Mouse (Mus musculus) ovary, postnatal 36 days (tissue): Measurements from ENCODE around the gene Stk11.

Experiments used
- DNase-seq: peaks from one replicate; pipeline ENCODE4 v3.0.0; 2022; ENCODE audit warnings: low spot score, mixed read lengths

Gene Stk11

DNA sequence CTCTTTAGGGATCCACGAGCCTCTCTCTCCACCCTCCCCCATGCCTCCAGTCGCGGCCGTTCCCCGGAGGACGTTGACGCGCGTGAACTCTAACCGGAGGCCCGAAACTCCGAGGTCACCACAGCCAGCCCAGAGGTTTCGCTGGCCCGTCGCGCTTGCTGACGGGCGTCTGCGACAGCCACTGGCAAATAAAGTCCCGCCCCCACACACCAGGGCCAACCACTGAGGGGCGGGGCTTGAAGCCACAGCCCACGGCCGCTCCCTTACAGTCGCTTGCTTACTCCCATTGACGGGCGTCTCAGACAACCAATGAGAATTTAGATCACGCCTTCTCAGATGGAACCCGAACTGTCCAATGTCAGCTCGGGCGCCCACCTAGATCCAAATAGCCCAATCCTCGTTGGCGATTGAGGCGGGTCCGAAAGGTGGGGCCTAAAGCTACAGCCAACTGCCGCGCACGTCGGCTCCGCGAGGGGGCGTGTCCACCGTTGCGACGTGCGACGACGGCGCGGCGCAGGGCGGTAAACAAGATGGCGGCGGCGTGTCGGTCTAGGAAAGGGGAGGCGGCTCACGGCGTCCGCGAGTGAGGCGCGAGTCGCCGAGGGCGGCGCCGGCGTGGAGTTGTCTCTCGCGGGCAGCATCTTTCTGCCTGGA lies at the start of gene Stk11:
Stk11 (plus strand) TSS at position 514 of the 654 bp plus-strand sequence.
- DNase-seq: peak; percentile 96

DNA sequence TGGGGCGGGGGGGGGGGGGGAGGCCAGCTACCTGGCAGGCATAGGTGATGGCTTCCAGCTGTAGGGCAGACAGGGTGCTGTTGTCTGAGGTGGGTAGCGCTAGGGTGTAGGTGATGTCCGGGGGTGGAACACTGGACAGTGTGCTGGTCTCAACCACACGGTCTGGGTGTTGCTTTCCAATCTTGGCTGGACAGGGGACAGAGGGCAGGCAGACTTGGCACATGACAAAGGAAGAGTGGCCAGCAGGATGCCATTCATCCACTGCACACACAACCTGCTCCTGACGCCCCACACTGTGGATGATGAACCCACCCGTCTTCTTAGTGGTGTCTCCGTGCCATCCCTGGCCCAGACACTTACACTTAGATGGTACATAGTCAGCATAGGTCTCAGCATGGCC lies 46.4 kb upstream of the Stk11 start:
- no peak for DNase-seq

DNA sequence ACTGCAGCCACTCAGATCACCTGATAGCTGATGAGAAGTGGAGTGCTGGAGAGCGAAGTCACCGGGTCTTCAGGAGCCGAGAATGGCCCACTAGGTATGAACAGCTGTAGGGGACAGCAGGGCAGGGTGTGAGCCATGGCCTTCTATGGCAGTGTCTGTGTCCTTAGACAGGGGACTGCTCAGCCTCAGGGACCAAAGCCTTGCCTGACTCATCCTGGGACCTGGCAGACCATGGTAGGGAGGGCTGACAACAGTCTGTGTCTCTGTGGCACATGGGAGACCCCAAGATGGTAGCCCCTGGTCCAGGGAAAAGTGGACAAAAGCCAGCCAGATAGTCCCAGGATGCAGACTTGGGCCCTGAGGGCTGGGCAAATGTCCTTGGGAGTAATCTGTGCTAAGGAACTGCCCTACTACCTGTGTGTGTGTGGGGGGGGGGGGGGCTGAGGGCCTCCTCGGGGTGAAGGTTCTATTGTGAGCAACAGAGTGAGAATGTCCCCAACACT lies 45.6 kb upstream of the Stk11 start:
- no peak for DNase-seq

DNA sequence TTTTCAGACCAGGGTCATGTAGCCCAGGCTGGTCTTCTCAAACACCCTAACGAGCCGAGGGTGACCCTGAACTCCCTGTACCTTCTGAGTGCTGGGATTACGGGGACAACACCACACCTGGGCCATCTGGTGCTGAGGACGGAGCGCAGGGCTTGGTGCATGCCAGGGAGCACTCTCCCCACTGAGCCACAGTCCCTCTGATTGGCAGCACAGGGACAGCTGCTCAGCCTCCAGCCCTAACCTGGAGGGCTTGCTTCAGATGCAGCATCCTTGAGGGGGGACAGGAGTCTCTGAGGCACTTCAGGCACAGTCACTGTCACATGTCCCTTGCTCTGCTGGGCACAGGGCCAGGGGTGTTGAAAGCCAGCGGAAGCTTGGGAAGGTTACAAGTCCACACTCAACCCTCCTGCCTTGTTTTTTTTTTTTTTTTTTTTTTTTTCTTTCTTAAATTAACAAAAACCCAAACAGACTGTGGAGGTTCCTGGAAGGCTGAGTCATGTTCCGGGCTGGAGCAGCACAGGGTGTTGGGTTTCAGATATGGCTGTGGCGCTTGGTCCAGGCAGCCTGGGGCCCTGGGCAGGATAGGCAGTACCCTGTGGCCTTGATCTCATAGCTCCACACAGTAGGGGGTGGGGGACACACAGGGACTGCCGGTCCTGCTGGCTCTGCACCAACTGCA lies 44.6 kb upstream of the Stk11 start:
- DNase-seq: peak; percentile 79

DNA sequence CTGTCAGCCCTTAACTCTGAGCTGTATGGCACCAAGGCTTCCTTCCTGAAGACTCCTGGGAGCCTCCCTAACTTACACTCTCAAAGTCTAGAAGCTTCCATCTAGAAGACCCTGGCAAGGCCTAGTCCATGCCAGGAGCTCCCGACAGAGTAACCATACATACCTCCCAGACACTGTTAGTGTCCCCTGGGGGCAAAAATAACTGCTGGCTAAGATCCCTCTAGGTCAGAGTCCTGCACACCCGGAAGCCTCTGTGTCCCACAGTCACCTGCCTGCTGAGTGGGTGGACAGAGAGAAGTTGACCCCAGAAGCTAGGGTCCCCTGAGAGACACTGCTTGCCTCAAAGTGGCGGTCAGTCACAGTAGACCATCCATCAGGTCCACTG lies 44.1 kb upstream of the Stk11 start:
- DNase-seq: no peak

DNA sequence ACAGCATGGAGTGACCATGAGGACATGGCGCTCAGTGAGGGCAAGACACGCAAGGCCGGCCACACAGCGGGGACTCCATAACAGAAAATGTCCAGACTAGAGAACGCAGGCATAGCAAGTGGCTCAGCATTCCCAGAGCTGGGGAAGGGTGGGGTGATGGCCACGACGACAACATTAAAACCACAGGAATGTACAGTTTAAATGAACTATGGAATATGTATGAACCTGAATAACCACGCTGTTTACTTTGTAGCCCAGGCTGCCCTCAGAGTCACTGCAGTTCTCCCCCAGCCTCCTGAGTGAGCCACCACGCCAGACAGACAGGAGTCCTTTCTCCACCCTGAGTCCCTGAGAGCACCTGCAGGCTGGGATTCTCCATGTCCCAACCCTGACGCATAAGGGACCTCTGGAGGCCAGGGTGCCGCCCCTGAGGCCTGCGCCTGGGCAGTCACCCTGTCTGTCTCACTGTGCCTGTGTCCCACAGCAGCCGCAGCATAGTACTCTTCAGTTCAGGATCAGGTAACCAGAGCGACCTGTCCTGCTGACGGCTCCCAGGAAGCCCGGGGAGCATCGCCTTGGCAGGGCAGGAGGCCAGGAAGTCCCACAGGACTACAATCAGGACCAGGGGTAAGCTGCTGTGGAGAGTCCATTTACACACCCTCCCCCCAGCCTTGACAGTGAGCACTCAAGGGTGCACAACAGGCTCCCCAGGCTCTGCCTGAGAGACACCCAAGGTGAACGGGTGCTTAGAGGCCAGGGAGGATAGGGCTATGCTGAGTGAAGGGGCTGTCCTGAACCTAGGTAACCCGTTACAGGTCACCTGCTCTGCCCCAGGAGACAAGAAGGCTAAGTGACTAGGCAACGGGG lies 42.7 kb upstream of the Stk11 start:
- no peak for DNase-seq

DNA sequence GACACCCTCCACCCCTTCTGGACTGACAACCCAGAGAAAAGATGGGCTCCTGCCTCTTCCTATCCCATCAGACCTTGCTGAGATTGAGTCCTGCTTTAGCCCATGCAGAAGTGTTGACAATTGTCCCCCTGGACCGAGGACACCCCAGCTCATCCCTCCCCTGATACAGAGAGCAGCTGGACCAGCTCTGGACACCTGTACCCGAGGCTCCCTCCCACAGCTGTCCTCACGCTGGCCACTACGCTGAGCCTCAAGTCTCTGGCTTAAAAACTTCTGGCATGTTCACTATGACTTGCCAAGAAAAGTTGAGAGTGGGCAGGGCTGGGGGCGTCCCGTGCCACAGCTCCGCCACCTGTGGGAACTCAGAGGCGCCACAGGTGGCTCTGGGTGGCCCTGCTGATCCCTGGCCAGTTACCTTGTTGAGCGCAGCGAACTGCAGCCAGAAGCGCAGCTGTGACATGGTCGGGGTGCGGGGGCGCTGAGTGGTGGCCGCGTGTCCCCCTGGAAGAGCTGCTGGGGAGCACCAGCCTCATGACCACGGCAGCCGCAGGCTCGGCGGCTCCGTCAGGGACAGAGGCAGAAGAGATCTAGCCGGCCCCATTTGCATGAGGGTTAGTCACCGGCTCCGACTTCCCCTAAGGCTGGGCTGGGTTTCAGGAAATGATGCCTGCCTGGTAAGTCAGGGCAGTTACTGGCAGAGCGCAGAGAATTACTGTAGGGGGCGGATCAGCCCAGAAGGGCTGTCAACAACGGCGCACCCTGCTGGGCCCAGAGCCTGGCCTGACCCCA lies 40.6 kb upstream of the Stk11 start:
- peak; percentile 56 for DNase-seq

DNA sequence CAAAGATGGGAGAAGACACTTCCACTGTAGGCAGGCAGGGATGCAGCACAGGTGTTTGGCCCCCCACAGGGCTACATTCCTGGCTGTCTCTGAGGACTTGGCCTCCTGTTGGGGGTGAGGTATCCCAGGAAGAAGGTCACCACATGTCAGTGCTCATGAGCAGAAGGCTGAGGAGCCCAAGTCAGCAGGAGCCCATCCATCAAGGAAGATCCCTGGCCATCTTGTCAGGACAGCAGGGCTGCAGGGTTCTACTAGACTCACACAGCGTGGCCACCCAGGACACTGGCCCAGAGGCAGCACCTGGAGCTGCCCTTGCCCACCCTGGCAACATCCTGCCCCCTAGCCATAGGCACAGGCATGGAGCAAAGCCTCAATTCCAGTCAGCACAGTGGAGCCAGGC lies 39.7 kb upstream of the Stk11 start:
- no peak for DNase-seq

DNA sequence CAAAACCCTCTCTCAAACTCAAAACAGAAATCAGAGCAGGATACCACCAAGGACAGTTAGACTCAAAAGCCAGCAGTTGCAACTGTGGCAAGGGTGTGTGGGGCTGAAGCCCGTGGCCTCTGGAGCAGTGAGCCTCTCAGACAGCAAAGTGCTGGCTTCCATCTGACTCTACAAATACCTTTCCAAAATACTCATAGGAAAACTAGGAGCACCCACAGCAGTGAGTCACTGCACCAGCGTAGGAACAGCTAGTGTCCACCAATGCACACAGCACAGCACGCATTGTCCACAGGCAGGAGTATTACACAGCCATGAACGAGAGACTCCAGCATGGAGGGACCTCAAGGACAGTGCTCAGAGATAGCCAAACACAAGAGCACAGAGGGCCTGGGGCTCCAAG lies 39.2 kb upstream of the Stk11 start:
- no peak for DNase-seq

DNA sequence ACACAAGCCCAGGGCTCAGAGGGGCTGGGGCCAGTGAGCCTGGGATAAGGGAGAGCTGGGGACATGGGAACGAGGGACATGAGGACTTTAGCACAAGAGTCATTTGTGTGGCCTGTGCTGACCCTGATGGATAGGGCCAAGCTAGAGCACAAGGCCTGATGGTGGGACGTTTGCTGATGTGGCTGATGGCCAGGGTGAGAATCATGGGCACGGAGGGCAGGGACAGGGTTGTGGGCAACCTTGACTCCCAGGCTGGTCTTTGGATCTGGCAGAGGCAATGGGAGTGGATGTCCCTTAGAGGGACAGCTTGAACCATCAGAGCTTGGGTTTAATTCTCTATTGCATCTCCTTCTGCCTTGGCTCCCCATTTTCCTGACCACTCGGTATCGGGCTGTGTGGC lies 38.3 kb upstream of the Stk11 start:
- DNase-seq: no peak

DNA sequence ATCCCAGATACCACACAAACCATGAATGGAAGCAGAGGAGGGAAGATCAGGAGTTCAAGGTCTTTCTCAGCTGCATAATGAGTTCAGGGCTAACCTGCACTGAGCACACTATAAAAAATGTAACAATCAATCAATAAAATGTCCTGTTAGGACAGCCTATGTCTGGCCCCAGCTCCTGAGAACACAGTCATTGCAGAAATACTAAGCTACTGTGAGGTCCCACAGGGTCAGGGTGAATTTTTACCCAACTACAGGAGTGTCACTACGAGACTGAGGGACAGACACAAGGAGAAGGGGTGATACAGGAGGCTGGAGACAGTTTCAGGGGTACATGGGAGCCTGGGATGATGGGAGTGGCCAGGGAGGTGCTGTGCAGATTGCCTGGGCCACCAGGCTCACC lies 37.2 kb upstream of the Stk11 start:
- DNase-seq: no peak

DNA sequence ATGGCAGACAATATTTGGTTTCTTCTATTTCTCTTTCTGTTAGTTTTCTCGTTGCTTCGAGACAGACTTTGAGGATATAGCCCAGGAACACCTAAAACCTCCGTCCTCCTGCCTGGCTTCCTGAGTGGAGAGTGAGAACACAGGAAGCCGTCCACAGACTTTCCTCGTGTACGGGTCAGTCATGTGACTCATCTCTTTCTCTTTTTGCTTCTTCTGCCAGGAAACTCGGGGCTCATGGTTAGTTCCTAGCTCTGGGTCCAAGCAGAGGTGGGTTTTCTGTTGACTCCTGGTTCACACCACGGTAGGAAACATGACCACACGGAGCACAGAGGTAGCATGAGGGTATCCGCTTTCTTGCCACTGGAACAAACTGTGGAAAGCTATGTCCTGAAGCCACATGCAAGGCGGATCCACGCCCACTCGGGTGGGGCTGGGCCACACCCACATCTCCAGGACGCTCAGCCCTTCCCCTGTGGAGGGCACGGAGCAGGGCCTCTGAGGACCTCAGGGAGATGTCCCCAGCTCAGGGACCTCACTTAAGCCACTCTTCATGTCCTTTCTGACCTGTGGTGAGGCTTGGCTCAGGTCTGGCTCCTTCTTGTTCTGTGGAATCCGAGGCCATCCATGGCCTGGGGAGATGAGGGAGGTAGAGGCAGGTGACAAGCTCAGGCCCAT lies 35.1 kb upstream of the Stk11 start:
- no peak for DNase-seq

DNA sequence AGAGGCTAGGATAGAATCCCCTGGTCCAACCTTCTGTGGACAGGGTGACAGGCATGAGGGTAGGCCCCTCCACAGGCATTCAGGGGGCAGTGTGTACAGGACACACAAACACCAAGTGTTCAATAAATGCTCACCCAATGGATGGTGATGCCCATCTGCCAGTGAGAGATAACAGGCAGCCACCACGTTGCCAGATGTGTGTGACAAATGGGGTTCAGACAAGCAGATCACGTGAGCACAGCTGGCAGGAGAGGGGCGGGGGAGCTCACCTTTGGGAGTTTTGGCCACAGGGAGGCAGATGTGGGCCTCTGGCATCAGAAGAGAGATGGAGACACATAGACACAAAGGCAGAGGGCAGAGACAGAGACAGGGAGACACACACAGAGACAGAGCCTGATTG lies 34.5 kb upstream of the Stk11 start:
- no peak for DNase-seq

DNA sequence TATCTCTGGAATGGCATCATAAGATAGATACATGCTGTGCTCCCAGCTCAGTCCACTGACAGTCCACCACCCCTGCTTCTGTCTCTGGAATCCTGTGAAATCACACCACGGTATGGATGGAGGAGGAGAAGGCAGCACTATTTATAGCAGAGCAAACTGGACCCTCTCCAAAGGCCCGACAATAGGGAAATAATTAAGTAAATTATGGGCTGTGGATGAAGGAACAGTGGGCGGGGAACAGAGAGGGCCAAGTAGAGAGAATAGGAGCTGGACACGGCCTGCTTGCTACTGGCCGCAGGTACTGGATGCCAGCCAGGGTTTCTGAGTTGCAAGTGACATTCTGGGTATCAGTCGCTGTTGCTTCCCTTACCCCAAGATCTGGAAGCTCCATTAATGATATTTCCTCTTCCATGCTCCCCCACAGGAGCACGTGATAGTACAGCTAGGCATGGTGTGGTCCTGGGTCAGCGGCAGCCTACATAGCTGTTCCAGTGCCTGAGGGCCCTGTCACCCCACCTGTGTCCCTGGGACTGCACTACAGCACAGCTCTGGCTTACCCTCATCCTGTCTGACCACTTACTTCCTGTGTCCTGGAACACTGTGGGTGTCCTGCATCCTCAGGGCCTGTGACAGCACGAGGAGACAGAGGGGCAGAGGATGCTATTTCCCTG lies 30.7 kb upstream of the Stk11 start:
- no peak for DNase-seq

DNA sequence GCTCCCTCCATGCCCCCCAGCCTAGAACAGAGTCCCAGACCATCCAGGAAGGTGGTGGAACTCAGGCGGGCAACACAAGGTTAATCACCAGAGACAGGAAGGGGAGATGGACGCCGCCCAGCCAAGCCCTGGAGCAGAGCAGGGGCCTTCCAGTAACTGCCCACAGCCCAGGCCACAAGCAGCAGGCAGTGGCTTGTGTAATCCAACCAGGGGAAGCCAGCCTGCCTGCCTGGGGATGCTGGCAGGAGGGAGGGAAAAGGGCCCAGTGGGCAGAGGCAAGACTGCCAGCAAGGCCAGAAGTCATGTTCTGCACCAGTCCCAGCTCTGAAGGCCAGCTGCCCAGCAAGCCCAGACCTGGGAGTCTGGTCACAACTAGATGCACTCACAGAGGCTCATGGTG lies 28.8 kb upstream of the Stk11 start:
- DNase-seq: no peak

DNA sequence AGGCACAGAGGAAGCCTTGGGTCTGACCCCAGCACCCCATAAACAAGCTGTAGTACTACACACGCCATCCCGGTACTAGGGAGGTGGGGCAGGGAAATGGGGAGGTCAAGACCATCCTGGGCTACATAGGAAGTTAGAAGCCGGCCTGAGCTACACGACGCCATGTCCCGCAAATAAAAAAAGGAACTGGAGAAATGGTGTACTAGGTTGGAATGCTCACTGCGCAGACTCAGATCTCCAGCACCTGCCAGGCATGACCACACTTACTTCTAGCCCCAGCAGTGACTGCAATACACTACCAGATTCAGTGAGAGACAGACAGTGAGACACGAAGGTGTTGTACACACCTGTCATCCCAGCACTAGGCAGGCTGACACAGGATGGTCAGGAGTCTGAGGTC lies 28.1 kb upstream of the Stk11 start:
- no peak for DNase-seq

DNA sequence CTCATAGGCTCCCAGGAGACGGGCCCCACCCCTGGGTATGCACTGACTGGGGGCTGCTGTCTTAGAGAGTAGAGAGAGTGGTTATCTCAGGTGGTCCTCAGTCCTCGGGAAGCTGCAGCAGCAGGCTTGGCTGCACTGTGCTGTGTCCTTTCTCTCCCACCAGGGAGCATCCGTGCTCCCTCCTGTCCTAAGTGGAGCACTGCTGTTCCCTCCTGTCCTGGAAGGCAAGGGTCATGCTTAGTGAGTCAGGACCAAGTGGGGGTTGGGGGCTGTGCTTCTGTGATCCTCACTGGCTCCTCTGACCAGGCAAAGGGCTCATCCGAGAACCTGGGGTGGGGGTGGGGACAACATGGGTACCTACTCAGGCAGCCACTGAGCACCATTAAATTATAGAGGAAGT lies 26.5 kb upstream of the Stk11 start:
- DNase-seq: no peak

DNA sequence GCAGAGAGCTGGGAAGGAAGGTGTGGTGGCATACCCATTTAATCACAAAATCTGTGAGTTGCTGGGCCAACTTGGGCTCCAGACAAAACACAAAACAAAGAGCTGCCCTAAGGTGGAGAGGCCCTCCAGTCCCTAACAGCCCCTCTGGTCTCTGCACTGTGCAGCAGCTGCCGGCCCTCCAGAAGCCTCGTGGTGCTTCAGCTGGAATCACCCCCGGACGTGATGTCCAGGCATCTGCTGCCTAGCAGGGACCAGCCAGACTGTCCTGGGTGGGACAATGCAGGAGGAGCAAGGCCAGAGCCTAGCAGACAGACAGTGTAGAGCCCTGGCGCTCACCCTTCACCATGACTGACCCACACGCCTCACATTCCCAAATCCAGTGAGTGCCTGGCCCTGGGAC lies 24.1 kb upstream of the Stk11 start:
- no peak for DNase-seq

DNA sequence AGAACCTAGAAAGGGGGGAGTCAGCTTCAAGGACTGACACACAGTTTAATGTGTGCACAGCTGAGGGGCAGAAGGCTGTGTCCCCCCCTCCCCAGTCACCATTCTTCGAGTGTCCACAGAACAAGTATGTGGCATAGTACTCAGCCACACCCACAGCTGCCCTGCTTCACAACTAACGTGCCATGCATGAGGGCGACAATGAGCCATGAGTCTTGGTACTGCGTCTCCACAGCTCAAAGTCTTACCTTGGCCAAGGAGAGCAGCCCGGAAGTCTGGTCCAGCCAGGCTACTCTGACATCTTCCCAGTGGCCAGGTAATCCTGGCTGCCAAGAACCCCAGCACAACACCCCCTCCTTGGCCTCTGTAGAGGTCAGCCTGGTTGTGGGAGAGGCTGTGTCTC lies 22.9 kb upstream of the Stk11 start:
- no peak for DNase-seq

DNA sequence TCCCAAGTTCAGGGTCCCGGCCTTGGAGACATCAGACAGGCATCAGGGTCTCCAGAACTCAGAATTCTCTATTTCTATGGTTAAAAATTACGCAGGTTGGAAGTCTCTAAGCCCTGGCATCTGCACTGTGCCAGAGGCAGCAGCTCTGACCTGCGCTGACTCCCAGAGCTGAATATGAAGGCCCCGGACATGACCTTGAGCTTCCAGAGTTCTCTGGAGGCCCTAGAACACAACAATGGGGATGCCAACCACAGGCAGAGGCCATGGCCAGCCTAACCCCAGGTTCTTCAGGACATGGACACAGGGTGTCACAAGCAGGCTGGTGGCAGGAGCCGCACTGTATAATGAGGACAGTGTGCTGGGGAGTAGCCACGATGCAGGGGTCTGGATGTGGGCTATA lies 21.5 kb upstream of the Stk11 start:
- DNase-seq: no peak

DNA sequence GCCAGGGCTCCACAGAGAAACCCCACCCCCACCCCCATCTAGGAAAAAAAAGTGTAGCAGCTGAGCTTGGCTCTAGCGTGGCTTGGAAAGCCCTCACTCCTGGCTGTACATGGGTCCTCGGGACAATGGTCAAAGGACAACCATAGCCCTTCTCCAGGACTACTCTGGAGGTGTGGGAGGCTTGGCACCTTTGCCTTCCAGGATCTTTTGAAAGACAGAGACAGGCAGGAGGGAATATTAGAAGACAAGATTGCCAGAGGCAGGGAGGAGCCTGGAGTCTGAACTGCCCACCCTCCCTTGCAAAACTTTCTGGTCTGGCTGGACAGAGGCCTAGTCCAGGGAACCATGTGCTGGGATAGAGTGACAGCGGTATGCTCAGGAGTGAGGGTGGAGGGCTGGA lies 20.9 kb upstream of the Stk11 start:
- no peak for DNase-seq
